Mouse (Mus musculus) thymus, postnatal 14 days (tissue): ENCODE data around the gene Psg17.
"Not testable (repeated sequence)": the region's sequence is repeated elsewhere in the genome, so short reads cannot be mapped to it uniquely, and the experiment has no call there.

Experiments used
- DNase-seq: peaks from one replicate; pipeline ENCODE4 v3.0.0; 2021

Gene Psg17

GRCm38 (mm10) chr7:18821507-18821906 is at the start of gene Psg17:
Gene Psg17 (minus strand): TSS chr7:18821607.
- DNase-seq: no peak

- DNase-seq: not testable (repeated sequence)
These were observed 49.6 kb upstream of the Psg17 start, which contains the start of gene Pglyrp1 for GRCm38 (mm10) chr7:18871031-18871430. Gene Pglyrp1 (plus strand): TSS chr7:18871331.

GRCm38 (mm10) chr7:18868491-18868890 is 47.1 kb upstream of the Psg17 start:
- DNase-seq: no peak

- DNase-seq: no peak
These were observed 41.4 kb upstream of the Psg17 start for GRCm38 (mm10) chr7:18862801-18863200.

- no peak for DNase-seq
These were observed 37.0 kb upstream of the Psg17 start for GRCm38 (mm10) chr7:18858310-18858916.

GRCm38 (mm10) chr7:18848395-18848794 is 27.0 kb upstream of the Psg17 start:
- no peak for DNase-seq

GRCm38 (mm10) chr7:18844811-18845210 is 23.4 kb upstream of the Psg17 start:
- no peak for DNase-seq

- no peak for DNase-seq
These were observed 19.8 kb upstream of the Psg17 start for GRCm38 (mm10) chr7:18841174-18841567.

- DNase-seq: peak; percentile 29
These were observed 19.2 kb upstream of the Psg17 start for GRCm38 (mm10) chr7:18840386-18841173.

GRCm38 (mm10) chr7:18839865-18840264 is 18.5 kb upstream of the Psg17 start, which contains the start of gene Mill2:
Gene Mill2 (plus strand): TSS chr7:18839966.
- no peak for DNase-seq

- DNase-seq: no peak
These were observed 10.9 kb upstream of the Psg17 start for GRCm38 (mm10) chr7:18832298-18832697.

- DNase-seq: no peak
These were observed 8.1 kb upstream of the Psg17 start for GRCm38 (mm10) chr7:18829545-18829944.

GRCm38 (mm10) chr7:18828592-18828991 is 7.2 kb upstream of the Psg17 start:
- DNase-seq: no peak

GRCm38 (mm10) chr7:18827792-18828546 is 6.6 kb upstream of the Psg17 start:
- DNase-seq: no peak

- DNase-seq: no peak
These were observed 3.1 kb downstream of the Psg17 start for GRCm38 (mm10) chr7:18818301-18818700.

GRCm38 (mm10) chr7:18803526-18803925 is 17.9 kb downstream of the Psg17 start:
- no peak for DNase-seq

- DNase-seq: no peak
These were observed 22.3 kb downstream of the Psg17 start for GRCm38 (mm10) chr7:18799129-18799528.

- no peak for DNase-seq
These were observed 23.0 kb downstream of the Psg17 start, which contains the start of gene Psg19 for GRCm38 (mm10) chr7:18798420-18798819. Gene Psg19 (minus strand): TSS chr7:18798520.

GRCm38 (mm10) chr7:18790671-18791070 is 30.7 kb downstream of the Psg17 start:
- DNase-seq: not testable (repeated sequence)

GRCm38 (mm10) chr7:18781301-18781700 is 40.1 kb downstream of the Psg17 start:
- not testable (repeated sequence) for DNase-seq

GRCm38 (mm10) chr7:18779337-18779781 is 42.0 kb downstream of the Psg17 start:
- no peak for DNase-seq
